Mouse (Mus musculus) lung, postnatal 0 days (tissue): ENCODE measurements around the gene Pdcd1lg2.

Experiments
- CTCF ChIP-seq: IDR thresholded peaks from 2 replicates; pipeline ENCODE4 v1.5.1; 2016; ENCODE audit warnings: antibody characterized with exemption, mild to moderate bottlenecking
- EP300 ChIP-seq: IDR thresholded peaks from 2 replicates; pipeline ENCODE4 v1.6.1; 2016; ENCODE audit warnings: antibody characterized with exemption, mild to moderate bottlenecking, control low read depth

DNA sequence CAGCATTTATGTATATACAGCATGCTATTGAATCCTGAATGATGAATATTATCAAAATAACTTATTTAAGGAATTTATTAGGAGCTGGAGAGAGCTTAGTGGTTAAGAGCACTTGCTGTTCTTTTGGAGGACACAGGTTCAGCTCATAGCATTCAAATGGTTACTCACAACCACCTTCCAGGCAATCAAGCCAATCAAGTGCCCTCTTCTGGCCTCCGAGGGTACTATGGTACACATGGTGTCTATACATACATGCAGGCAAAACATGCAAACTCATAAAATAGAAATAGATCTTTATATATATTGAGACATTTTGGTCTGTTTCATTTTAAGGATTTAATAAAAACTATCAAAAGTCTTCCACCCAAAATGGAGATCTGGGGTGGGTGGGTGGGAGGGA is 21.9 kb upstream of the Pdcd1lg2 start:
- TF ChIP-seq CTCF: no peak
- no peak for TF ChIP-seq EP300
